Mouse (Mus musculus): ENCODE data around the gene Smlr1. TPM values are rescaled to one million over a fixed set of nuclear protein-coding genes. Genes with fewer than 3 reads are reported as not detected.

Smlr1 gene
- total RNA-seq, 4 experiments from 2014 or later: not detected

DNA sequence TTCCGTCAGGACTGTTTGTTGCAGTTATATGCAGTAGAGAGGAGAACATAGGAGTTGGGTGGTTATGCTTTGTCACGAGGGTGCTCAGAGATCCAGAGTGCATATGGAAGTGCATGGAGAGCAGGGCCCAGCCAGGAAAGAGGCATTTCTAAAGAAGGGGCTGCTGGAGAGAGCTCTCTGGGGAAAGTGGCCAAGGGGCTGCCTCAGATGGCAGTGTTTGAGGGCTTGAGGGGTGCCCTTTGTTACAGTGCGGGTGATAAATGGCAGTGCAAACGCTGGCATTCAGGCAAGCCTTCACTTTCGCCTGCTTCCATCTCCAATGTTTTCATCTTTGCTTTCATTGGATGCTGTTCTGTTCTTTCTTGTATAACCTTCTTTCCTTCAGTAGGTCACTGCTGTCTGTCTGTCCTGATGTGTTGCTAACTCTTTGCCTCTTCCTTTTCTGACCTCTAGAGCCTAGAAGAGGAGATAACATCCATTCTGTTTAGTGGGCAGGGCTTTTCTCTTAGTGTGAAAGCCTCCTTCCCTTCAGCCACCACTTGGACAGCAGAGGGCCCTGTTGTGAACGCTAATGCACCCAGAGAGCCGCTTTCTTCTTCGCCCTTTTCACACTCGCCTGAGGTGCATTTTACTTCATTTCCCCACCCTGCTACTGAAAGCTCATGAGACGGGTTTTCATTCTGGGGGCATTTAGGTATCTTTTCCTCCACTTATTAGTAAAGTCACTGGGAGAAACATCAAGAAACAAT is 36.6 kb downstream of the Smlr1 start:
- DNase-seq (ENCODE audit: low spot score): no peak

DNA sequence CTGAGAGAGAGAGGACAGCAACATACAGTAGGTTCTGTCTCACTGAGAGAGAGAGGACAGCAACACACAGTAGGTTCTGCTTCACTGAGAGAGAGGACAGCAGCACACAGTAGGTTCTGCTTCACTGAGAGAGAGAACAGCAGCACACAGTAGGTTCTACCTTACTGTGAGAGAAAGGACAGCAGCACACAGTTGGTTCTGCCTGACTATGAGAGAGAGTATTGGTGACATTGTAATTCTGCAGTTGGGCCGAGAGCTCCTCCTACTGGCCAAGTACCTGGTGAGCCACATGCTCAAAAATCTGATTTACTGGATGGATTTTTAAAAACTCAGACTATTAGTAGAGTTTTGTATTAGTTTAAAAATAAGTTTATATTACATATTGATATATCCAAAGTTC is 47.6 kb downstream of the Smlr1 start:
- DNase-seq (ENCODE audit: low spot score): peak; percentile 74

DNA sequence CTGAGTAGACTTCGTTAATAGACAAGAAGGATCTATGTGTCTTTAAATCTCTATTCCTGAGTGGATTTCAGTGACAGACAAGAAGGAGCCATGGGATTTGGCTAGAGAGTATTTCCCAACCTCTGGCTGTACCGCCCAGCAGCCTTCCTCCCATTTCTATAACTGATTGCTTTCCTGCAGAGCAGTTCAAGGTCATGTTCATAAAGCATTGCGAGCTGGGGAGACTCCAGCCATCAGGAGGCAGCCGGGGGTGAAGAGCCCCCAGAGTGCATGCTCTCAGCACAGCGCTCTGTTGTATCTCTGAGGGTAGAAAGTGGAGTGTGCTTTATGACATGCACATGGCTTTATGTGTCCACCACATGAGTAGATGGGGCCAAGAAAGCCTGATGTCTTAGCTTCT is 53.3 kb downstream of the Smlr1 start:
- no peak for DNase-seq (ENCODE audit: low spot score)

DNA sequence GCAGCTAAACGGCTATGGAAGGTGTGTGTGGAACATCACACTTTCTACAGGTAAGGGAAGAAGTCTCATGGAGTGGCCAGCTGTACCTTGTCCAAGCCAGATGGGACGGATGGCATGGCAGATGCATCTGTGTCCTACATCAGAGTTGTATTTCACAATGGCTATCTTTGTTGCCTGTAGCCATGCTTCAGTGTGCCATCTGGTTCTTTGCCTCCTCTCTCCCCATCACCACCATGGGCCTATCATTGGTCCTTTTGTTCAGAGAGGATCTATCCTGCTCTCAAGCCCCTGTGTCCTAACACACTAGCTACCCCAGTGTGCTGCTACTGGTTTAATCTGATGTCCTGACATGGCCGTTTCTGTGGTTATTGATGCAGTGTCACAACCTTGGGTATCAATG is 56.4 kb downstream of the Smlr1 start:
- DNase-seq (ENCODE audit: low spot score): no peak

Other genes starting within 250 kb of the Smlr1 start
- gene Akap7, start 228.4 kb downstream of the Smlr1 start, total RNA-seq (2022): 10 to 100 TPM; 58.9 to 68.6 (median 63.2) TPM
- gene Epb41l2, start 176.5 kb downstream of the Smlr1 start, total RNA-seq (2022): 10 to 100 TPM; 34.0 to 46.3 (median 40.7) TPM